Mouse (Mus musculus) stomach, postnatal 0 days (tissue): ENCODE measurements around the gene Gli3.

ENCODE experiments used
- CTCF ChIP-seq: IDR thresholded peaks from 2 replicates; pipeline ENCODE4 v1.5.1; 2016; ENCODE audit warnings: antibody characterized with exemption, low read depth, mild to moderate bottlenecking, moderate library complexity
- EP300 ChIP-seq: optimal IDR thresholded peaks from 2 replicates; pipeline ENCODE3; 2016; ENCODE audit warnings: antibody characterized with exemption

DNA sequence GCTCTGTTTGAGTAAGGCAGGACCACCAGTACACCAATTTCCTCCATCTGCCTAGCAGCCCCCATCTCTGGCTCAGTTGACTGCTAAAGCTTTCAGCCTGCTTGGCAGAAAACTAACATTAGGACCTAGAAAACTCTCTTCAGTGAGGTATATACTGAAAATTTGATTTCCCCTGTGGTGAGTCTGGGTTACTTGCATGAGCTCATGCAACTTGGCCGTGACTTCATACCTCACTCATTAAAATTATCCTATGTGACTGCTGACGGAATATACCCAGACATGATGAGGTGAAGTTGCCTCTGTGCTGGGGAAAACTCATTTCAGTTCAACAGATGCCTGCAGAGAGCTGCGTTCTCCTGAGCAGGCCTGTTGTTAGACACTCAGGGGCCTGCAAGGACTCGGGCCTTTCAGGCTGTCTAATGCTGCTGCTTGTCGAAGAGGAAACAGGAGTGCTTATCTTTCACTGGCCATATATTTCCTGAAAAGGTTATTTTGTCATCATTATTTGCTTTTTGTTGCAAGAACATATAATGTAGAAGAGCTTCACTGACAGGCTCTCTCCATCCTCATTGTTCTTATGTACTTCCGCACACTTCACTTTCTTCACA is 127.4 kb downstream of the Gli3 start:
- TF ChIP-seq CTCF = no peak
- TF ChIP-seq EP300 = no peak
